Mouse (Mus musculus) hematopoietic multipotent progenitor cell, adult 10-12 weeks (in vitro differentiated cells): ENCODE data around the gene Doc2a. TPM values are rescaled to one million over a fixed set of nuclear protein-coding genes. Genes with fewer than 3 reads are reported as not detected.

Experiments
- polyA plus RNA-seq: library from polyadenylated mRNA; stranded (reverse); fragments of >175 nt; gene quantifications from 2 replicates; pipeline ENCODE4 v1.2.3, GENCODE M21; 2012; ENCODE audit warnings: low replicate concordance

The Doc2a gene
- polyA plus RNA-seq: not detected in 2 replicates

GRCm38 (mm10) chr7:126847116-126847420 is at the start of gene Doc2a:
TSS of gene Doc2a (plus strand) at chr7:126847416.

GRCm38 (mm10) chr7:126831539-126831938 is 15.7 kb upstream of the Doc2a start, which contains the start of gene 4930451I11Rik:
TSS of gene 4930451I11Rik (minus strand) at chr7:126831639.

GRCm38 (mm10) chr7:126861429-126862130 is 14.4 kb downstream of the Doc2a start, which contains the start of gene Hirip3:
TSS of gene Hirip3 (plus strand) at chr7:126861972.

GRCm38 (mm10) chr7:126862147-126862784 is 15.1 kb downstream of the Doc2a start, which contains the start of gene Ino80e:
TSS of gene Ino80e (minus strand) at chr7:126862377.

GRCm38 (mm10) chr7:126884286-126885164 is 37.3 kb downstream of the Doc2a start, which contains the start of gene Taok2:
TSS of gene Taok2 (minus strand) at chr7:126884703.

Other genes starting within 250 kb of the Doc2a start
- gene Nupr1, start 216.6 kb upstream of the Doc2a start, polyA plus RNA-seq: 4.9 and 6.8 TPM in 2 replicates
- 27.1 and 73.0 TPM in 2 replicates for gene Sgf29, start 198.1 kb upstream of the Doc2a start, polyA plus RNA-seq
- 0.25 and 2.0 TPM in 2 replicates for gene Sult1a1, start 171.0 kb upstream of the Doc2a start, polyA plus RNA-seq
- 85.0 and 156 TPM in 2 replicates for gene Bola2, start 152.0 kb upstream of the Doc2a start, polyA plus RNA-seq
- 3.1 and 7.3 TPM in 2 replicates for gene Slx1b, start 151.6 kb upstream of the Doc2a start, polyA plus RNA-seq
- 2,019 and 2,208 TPM in 2 replicates for gene Coro1a, start 139.6 kb upstream of the Doc2a start, polyA plus RNA-seq
- 116 and 131 TPM in 2 replicates for gene Mapk3, start 87.8 kb upstream of the Doc2a start, polyA plus RNA-seq
- gene Gdpd3, start 81.1 kb upstream of the Doc2a start, polyA plus RNA-seq: 2.9 and 4.6 TPM in 2 replicates
- 614 and 1,558 TPM in 2 replicates for gene Ypel3, start 70.5 kb upstream of the Doc2a start, polyA plus RNA-seq
- gene Tbx6, start 65.9 kb upstream of the Doc2a start, polyA plus RNA-seq: 20.6 and 32.8 TPM in 2 replicates
- 144 and 186 TPM in 2 replicates for gene Ppp4c, start 54.9 kb upstream of the Doc2a start, polyA plus RNA-seq
- gene Fam57b, start 49.7 kb upstream of the Doc2a start, polyA plus RNA-seq: 0.18 TPM in 1 of 2 replicates, not detected in the other
- gene 4930451I11Rik, start 15.8 kb upstream of the Doc2a start, polyA plus RNA-seq: not detected in 2 replicates
- 46.3 and 48.6 TPM in 2 replicates for gene Hirip3, start 14.6 kb downstream of the Doc2a start, polyA plus RNA-seq
- gene Ino80e, start 15.0 kb downstream of the Doc2a start, polyA plus RNA-seq: 411 and 521 TPM in 2 replicates
- gene Taok2, start 37.3 kb downstream of the Doc2a start, polyA plus RNA-seq: 190 and 438 TPM in 2 replicates
- 94.2 and 130 TPM in 2 replicates for gene Tmem219, start 75.5 kb downstream of the Doc2a start, polyA plus RNA-seq
- 30.5 and 84.4 TPM in 2 replicates for gene Kctd13, start 81.5 kb downstream of the Doc2a start, polyA plus RNA-seq
- gene Asphd1, start 102.2 kb downstream of the Doc2a start, polyA plus RNA-seq: not detected in 2 replicates
- 2.3 and 3.7 TPM in 2 replicates for gene Sez6l2, start 103.1 kb downstream of the Doc2a start, polyA plus RNA-seq
- 122 and 191 TPM in 2 replicates for gene Cdipt, start 128.5 kb downstream of the Doc2a start, polyA plus RNA-seq
- gene Cdiptos, start 128.7 kb downstream of the Doc2a start, polyA plus RNA-seq: 0.29 and 0.57 TPM in 2 replicates
- gene Mvp, start 167.2 kb downstream of the Doc2a start, polyA plus RNA-seq: 41.4 and 44.2 TPM in 2 replicates
- gene Pagr1b, start 169.1 kb downstream of the Doc2a start, polyA plus RNA-seq: 2.3 and 8.3 TPM in 2 replicates
- gene Pagr1a, start 169.9 kb downstream of the Doc2a start, polyA plus RNA-seq: 4.2 and 54.7 TPM in 2 replicates
- gene Gm42742, start 173.7 kb downstream of the Doc2a start, polyA plus RNA-seq: 120 and 325 TPM in 2 replicates
- gene Prrt2, start 173.8 kb downstream of the Doc2a start, polyA plus RNA-seq: 1.7 and 5.9 TPM in 2 replicates
- gene Maz, start 179.6 kb downstream of the Doc2a start, polyA plus RNA-seq: 317 and 823 TPM in 2 replicates
- gene Kif22, start 195.1 kb downstream of the Doc2a start, polyA plus RNA-seq: 2.6 and 9.1 TPM in 2 replicates
- gene Zg16, start 239.9 kb downstream of the Doc2a start, polyA plus RNA-seq: 0.27 TPM in 1 of 2 replicates, not detected in the other
- gene AI467606, start 243.9 kb downstream of the Doc2a start, polyA plus RNA-seq: 271 and 357 TPM in 2 replicates